Mouse (Mus musculus) cortical plate, adult 2 months (tissue): Measurements from ENCODE around the gene Hibch.

Source experiments
- CTCF ChIP-seq: fragments of 200-500 bp; IDR thresholded peaks from 2 replicates; pipeline ENCODE4 v1.5.1; 2011; ENCODE audit warnings: mild to moderate bottlenecking, control low read depth, low read length; ENCODE audit not compliant: insufficient read depth; ENCODE audit errors: extremely low read depth
- POLR2A ChIP-seq: fragments of 200-500 bp; IDR thresholded peaks from 2 replicates; pipeline ENCODE4 v1.6.1; 2011; ENCODE audit warnings: mild to moderate bottlenecking, low read length, control low read depth; ENCODE audit not compliant: insufficient read depth; ENCODE audit errors: extremely low read depth

DNA sequence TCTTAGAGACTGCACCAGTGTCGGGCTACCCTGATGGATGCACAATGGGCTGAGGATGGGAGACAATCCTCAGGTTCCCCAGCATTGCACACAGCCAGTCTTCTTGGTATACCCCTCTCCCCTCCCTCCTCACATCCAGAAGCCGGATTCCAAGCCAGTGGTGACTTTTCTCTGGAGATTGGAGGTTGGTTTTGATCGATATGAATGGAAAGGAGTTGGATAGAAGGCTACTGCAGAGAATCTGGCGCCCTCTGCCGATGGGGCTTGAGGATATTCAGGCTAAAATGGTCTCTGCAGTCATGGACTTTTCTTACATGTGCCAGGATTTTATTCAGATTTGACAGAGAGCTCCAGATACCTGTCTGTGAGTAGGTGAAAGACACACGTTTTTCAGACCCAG is 110.4 kb downstream of the Hibch start:
- TF ChIP-seq CTCF (peak; percentile 69), POLR2A (no peak)
